Mouse (Mus musculus): ENCODE measurements around the gene Theg.

The Theg gene

GRCm38 (mm10) chr10:79594872-79595589 lies 7.9 kb upstream of the Theg start:
- DNase-seq (ENCODE audit: low read depth, low spot score): peak; percentile 58

DNA sequence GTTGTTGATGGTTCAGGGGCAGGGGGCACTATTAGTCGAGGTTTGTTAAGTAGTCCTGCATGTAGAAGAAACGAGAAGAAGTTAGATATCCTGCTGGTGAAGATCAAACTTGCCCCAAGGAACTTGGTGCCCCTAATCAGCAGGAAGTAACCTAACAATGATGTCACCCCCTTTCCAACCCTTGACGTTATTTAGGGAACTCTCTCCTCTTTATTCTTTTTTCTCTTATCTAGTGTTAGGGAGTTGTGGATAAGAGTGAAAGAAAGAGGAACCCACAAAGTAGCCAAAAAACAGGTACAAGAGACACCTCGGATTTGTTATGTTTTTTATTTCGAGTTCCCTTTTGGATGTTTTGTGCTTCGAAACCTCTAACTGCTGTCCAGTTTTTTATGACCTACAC lies 7.0 kb upstream of the Theg start:
- no peak for DNase-seq (ENCODE audit: low read depth, low spot score)

- no peak for DNase-seq (ENCODE audit: low read depth, low spot score)
Measured at GRCm38 (mm10) chr10:79590702-79591101, 3.6 kb upstream of the Theg start.

- no peak for DNase-seq (ENCODE audit: low read depth, low spot score)
Measured at GRCm38 (mm10) chr10:79587752-79588126, 608 bp upstream of the Theg start.

- no peak for DNase-seq (ENCODE audit: low read depth, low spot score)
Measured at GRCm38 (mm10) chr10:79586243-79586642, 888 bp downstream of the Theg start.

DNA sequence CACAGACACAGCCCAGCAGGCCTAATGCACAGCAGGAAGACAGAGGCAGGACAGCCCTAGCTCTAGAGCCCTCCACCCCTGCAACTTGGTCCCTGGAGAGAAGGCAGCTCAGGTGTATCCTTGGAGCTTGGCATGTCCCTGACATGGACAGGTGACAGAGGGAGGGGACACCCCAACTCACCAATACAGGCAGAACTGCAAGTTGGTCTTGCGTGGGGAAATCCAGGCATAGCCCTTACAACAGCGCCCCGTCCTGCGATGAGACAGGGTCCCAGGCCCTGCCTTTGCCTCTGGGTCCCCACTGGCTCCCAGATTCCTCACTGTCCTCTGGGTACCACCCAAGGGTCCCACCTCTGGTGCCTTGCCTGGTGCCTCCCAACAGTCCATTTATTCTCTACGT lies 1.4 kb downstream of the Theg start:
- no peak for DNase-seq (ENCODE audit: low read depth, low spot score)

GRCm38 (mm10) chr10:79585136-79585535 lies 2.0 kb downstream of the Theg start:
- DNase-seq (ENCODE audit: low read depth, low spot score): no peak

- DNase-seq (ENCODE audit: low read depth, low spot score): no peak
Measured at GRCm38 (mm10) chr10:79584426-79584825, 2.7 kb downstream of the Theg start.

DNA sequence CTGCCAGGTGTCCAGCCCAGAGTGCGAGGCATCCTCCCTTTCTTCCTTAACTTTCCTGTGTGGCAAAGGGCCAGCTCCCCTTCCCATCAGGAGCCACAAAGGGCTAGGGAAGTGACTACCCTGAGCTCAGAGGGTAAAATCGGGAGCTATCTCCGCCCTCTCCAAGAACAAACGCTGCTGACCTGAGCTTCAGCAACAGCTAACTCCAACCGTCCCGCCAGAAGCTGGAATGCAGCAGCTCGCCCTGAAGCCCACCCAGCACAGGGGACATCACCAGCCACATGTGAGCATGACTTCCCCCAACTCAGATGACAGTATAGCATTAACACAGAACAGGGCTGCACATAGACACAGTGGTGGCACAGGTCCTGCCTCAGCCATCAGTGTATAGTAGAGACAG lies 3.1 kb downstream of the Theg start:
- DNase-seq (ENCODE audit: low read depth, low spot score): no peak

DNA sequence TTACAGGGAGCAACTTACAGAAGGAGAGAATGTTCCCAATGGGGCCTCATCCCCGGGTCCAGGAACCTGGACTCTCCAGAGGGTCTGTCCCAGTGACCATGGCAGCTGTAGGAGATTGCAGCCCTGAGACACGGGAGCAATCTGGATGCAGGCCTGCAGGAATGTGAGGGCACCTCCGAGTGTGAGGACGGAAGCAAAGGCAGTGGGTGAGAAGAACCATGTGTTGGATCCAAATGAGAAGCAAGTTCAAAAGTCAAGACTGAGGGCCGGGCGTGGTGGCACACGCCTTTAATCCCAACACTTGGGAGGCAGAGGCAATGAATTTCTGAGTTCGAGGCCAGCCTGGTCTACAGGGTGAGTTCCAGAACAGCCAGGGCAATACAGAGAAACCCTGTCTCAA lies 5.6 kb downstream of the Theg start:
- no peak for DNase-seq (ENCODE audit: low read depth, low spot score)

GRCm38 (mm10) chr10:79580811-79581210 lies 6.3 kb downstream of the Theg start:
- no peak for DNase-seq (ENCODE audit: low read depth, low spot score)

- no peak for DNase-seq (ENCODE audit: low read depth, low spot score)
Measured at GRCm38 (mm10) chr10:79580356-79580755, 6.8 kb downstream of the Theg start.

DNA sequence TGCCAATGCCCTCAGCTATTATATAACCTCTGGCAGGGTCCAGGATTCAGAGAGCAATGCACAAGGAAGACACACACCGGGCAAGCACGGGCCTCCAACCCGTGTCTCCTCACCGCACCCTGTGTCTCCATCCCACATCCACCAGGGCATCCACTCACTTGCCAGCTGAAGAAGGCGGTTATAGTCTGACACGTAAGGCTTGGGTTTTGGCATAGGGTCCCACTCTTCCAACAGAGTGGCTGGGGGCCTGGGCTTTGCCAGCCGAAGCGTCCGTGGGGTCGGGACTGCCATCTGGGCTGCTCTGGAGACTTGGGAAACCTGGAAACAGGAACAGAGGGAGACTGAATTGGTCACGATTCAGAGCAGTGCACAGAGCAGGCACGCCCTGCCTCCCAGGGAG lies 7.3 kb downstream of the Theg start:
- no peak for DNase-seq (ENCODE audit: low read depth, low spot score)

DNA sequence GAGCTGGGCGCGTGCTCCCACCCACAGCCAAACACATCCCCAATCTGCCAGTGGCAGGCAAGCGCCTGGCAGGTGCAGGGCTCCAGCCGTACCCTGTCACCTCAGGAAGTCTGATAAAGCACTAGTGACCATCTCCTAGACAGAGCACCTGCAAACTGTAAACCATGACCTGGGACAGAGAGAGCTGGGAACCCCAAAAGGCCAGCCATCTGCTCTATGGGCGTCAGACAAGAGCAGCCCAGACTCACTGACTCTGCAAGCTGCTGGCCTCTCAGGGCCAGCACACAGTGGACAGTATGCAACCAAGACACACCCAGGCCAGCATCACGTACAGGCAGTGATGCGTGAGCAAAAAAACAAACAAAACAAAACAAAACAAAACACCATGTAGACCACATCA lies 8.2 kb downstream of the Theg start:
- no peak for DNase-seq (ENCODE audit: low read depth, low spot score)

DNA sequence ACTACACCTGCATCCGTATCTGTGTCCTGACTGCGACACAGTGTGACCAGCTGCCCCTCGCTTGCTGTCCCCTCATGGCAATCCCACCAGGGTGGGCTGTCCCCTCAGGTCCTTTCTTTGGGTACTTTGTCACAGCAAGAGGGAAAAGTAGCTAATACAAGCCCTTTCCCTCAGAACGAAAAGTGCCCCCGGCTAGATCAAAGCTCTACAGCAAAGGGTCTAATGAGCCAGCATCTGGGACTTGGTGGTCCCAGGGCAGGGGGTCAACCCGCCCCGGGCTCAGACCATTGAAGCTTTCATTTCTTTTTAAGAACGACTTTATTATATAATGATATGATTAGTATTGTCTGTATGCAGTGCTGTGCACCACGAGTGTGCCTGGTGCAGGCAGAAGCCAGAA lies 8.9 kb downstream of the Theg start:
- DNase-seq (ENCODE audit: low read depth, low spot score): no peak

DNA sequence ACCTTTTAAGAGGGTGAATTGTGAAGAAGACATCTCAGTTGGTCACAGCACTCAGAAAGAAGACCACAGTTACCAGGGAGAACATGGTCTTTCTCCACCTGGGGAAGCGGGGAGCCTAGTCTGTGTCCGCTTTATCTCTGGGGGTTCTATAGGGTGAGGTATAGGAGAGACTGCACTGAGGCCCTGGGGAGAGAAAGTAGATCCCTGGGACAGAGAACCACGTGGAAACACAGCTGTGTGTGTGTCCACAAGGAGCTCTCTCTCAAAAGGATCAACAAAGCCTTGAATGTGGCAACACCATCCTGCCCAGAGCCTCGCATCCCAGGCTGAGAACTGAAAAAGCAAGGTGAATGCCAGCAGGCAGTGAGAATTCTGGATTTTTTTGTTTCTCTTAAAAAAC lies 9.8 kb downstream of the Theg start:
- no peak for DNase-seq (ENCODE audit: low read depth, low spot score)

- DNase-seq (ENCODE audit: low read depth, low spot score): no peak
Measured at GRCm38 (mm10) chr10:79575754-79576153, 11.4 kb downstream of the Theg start.

DNA sequence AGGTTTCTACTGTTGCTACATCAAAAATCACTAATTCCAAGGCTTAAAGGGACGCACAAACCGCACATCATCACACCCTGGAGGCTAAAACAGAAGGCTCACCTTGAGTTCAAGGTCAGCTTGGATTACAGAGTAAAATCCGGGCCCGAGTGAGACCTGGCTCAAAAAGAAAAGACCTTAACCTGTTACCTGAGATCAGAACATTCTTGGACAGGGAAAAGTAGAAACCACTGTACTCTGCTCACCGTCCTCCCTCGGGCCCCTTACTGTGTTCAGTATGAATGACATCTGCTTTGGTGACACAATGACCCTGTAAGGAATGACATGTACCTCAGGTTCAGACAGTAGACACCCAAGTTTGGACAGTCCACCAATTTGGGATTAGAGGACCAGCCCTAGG lies 12.3 kb downstream of the Theg start:
- DNase-seq (ENCODE audit: low read depth, low spot score): no peak

DNA sequence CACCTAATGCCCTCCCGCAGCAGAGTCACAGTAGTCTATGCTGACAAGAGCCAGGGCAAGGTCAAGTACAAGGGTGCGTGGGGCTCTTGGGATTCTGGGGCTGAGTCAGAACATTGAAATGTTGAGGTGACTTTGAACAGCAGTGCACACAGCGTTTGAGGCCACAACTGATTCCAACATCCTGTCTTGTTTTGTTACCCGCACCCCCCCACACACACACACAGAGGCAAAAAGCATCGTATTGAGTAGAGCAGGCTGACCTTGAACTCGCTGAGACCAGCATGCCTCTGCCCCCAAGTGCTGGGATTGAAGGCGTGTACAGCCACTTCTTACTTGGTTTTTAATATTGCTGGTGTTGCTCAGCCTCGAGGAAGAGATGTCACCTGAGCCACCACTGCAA lies 12.8 kb downstream of the Theg start:
- DNase-seq (ENCODE audit: low read depth, low spot score): no peak

DNA sequence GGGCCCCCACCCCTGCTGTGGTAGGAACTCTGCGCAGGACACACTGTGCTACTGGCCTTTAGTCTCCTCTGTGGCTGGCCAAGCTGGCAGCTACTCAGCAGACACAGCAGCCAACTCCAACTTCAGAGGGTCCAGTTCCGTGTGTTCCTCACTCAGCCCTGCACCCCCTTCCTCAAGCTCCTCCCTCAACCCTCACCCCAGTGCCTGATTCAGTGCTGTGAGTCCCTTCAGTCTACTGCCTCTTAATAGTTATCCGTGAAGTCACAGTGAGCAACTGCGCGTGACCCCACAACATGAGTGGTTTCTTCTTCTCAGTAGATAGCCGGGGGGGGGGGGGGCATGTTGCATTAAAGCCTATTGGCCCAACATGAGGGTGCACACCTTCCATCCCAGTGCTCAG lies 13.5 kb downstream of the Theg start:
- no peak for DNase-seq (ENCODE audit: low read depth, low spot score)

GRCm38 (mm10) chr10:79571314-79571713 lies 15.8 kb downstream of the Theg start:
- no peak for DNase-seq (ENCODE audit: low read depth, low spot score)

GRCm38 (mm10) chr10:79569921-79570320 lies 17.2 kb downstream of the Theg start:
- no peak for DNase-seq (ENCODE audit: low read depth, low spot score)

DNA sequence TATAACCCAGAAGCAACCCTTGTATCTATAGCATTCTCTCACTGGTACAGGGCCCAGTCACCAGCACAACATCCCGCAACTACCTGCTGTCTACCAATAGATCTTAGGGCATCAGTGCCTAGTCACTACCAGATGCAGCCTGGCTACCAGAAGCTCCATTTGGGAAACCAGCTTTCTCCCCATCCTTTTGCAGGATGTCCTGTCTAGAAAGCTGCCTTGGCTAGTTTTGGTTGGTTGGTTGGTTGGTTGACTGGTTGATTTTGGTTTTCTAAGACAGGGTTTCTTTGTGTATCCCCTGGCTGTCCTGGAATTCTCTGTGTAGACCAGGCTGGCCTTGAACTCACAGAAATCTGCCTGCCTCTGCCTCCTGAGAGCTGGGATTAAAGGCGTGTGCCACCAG lies 27.4 kb downstream of the Theg start:
- DNase-seq (ENCODE audit: low read depth, low spot score): no peak

- no peak for DNase-seq (ENCODE audit: low read depth, low spot score)
Measured at GRCm38 (mm10) chr10:79557496-79557895, 29.6 kb downstream of the Theg start.
